Mouse (Mus musculus) adrenal gland, adult 2 months (tissue): Measurements from ENCODE around the gene Slit3. TPM values are rescaled to one million over a fixed set of nuclear protein-coding genes. Genes with fewer than 3 reads are reported as not detected.
A peak's percentile ranks its signal among the peaks of the same experiment; 100 is the strongest.

Source experiments
- DNase-seq: peaks from one replicate; pipeline ENCODE4 v3.0.0; 2021
- polyA plus RNA-seq: library from polyadenylated mRNA; depleted of rRNA; stranded (reverse); fragments of >200 nt; gene quantifications from 2 replicates; pipeline ENCODE4 v1.2.3, GENCODE M21; 2012
- total RNA-seq, 2 experiments: library from RNA; stranded (reverse); gene quantifications; 2 replicates each; pipeline ENCODE4 v1.2.3; 2021

Gene Slit3
- total and polyA plus RNA-seq, 3 experiments, result 27.5 to 46.9 (median 34.6) TPM

GRCm38 (mm10) chr11:35350968-35351367, 229.9 kb downstream of the Slit3 start:
- no peak for DNase-seq

- DNase-seq, result no peak
These were observed 230.4 kb downstream of the Slit3 start for GRCm38 (mm10) chr11:35351376-35351775.

DNA sequence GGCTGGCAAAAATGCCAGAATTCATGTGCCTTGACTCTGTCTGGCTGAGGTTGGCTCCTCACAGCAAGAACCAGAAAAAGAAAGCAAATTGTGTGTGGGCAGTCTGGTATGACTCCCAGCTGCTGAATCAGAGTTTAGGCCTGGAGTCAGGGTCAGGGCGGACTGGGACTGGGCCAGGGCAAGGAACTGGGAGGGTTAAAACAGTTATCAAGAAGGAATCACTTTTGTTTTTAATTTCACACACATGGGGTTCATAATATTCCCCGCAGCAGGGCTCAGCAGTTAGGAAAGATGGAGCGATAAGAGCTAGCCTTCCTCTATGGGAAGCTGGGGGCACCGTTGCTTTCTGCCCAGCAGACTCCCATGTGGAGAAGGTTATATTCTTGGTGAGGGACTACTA, 234.8 kb downstream of the Slit3 start:
- DNase-seq, result peak; percentile 67

GRCm38 (mm10) chr11:35361071-35361470, 240.0 kb downstream of the Slit3 start:
- no peak for DNase-seq

DNA sequence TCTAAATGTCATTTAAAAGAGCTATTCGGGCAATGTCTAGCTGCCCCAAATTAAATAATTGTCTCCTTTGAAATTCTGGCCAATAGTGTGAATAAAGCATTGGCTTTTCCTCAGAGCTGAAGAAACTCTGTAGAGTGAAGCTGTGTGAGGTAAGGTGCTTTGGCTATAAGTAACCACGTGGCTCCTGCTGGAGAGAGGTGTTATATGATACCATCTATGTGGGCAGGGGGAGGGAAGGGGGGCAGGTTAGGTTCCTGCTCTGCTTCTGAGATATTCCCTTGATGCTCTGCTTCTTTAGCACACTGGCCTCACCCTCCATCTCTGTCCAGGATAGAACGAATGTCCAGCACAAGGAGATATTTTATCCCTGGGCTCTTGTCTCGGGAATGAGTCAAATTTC, 242.0 kb downstream of the Slit3 start:
- no peak for DNase-seq

- no peak for DNase-seq
These were observed 243.4 kb downstream of the Slit3 start for GRCm38 (mm10) chr11:35364469-35364868.

DNA sequence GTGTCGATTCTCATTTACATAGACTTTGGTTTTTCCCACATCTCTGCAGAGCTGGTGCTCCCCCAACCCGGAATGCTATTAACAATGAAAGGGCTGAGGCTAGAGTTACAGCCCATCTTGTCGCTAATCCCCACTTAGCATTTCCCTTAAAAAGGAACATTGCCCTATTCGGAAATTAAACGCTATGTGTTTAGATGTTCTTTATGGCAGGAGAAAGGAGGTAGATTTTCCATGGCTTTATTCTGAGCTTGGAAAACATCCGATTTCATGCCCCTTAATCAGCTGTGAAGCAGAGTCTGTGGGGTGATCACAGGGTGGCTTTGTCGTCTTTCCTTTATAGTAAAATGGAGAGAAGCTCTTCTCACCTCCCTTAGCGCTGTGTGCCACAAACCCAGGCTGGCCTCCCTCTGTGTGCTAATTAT, 244.5 kb downstream of the Slit3 start:
- DNase-seq, result no peak

GRCm38 (mm10) chr11:35366611-35367010, 245.6 kb downstream of the Slit3 start:
- DNase-seq, result peak; percentile 47

DNA sequence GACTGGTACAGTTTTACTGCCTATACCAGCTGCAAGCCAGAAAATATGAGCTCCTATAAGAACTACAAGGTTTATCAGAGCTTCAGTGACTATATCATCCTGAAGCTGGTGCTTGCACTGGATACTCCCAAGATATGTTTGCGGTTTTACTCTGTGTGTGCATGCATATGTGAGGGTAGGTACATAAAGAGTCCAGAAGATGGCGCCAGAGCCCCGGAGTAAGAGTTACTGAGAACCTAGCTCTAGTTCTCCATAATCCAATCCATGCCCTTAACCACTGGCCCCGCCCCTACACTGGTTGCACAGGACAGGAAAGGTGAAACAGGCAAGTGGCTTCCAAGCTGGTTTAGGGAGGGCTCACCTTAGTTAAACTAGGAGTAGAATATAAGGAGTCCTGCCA, 246.2 kb downstream of the Slit3 start:
- DNase-seq, result no peak

- DNase-seq, result no peak
These were observed 248.9 kb downstream of the Slit3 start for GRCm38 (mm10) chr11:35369964-35370363.

DNA sequence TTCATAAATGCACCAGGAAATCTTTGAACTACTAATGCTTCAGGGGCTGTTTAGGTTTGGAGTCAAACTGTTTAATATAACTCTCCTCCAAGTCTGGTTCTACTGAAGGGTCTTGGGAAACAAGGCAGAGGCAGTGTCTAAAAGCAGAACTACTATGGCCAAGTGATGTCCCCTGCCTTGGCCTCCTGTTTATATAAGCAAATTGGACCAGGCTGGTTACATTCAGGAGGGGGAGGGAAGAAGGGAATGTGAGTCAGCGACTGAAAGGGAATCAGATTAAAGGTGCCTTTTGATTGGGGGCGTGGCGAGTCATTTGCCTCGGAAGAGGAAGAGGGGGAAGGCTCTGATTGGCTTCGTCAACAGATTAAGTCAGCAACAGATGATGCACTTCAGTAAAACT, 249.7 kb downstream of the Slit3 start:
- peak; percentile 29 for DNase-seq

DNA sequence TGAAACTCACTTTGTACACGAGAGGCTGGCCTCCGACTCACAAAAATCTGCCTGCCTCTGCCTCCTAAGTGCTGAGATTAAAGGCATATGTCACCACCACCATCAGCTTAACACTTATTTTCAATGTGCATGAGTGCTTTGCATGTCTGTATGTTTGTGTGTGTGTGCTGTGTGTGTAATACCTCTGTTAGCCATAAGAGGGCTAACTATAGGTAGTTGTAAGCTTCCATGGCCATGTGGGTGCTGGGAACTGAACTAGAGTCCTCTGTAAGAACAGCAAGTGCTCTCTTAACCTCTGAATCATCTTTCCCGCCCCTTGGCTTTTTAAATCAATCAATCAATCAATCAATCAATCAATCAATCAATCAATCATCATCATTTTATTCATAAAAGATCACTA, 251.4 kb downstream of the Slit3 start:
- DNase-seq, result no peak

- DNase-seq, result no peak
These were observed 254.0 kb downstream of the Slit3 start for GRCm38 (mm10) chr11:35375072-35375471.

- no peak for DNase-seq
These were observed 257.8 kb downstream of the Slit3 start for GRCm38 (mm10) chr11:35378802-35379201.

DNA sequence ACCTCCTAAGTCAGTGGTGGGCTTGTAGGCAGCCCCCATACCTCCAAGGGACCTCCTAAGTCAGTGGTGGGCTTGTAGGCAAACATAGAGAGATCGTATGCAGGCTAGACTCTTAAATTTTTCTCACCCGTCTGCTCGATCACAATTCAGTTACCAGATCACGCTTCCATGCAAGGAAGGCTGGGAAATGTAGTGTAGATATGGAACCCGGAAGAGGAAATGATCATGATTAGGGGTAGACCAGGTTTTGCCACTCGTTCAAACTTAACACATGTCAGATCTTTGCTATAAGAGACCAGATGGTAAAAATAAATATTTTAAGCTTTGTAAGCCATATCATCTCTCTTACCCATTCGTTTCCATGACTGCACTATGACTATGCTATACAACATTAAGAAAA, 258.4 kb downstream of the Slit3 start:
- DNase-seq, result no peak

DNA sequence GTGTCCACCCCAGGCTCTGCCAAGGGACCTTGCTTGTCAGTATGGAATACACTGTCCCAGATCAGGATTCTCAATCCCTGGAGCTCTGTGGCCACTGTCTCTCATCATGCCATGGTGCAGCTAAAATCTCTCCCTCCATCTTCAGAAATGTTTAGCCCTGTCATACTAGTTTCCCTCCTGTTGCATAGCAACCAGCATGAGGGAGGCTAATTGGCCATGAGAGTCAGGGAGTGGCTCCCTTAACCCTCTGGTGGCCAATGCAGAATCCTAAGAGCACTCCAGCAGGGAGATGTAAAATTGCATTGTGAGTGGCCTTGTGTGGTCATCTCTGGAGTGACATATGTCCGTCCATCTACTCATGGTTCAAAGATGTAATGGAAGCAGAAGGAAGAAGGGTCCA, 259.7 kb downstream of the Slit3 start:
- DNase-seq, result no peak

DNA sequence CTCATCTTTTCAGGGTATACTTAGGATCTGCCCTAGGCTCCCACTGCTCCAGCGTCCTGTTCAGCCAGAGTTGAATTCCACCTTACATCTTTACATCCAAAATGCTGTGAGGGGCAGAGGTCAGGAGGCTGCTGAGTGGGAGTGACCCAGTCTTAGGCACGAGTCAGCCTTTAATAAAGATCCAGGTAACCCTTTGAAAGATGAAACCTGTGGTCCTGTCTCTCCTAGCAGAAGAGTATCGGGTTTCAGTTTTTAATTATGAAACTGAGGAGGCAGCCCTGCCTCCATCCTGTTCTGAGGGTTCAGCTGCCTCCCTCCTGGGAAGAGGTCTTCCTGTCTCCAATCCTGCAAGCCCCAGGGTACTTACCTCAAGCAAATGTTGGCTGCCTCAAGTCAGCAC, 264.4 kb downstream of the Slit3 start:
- DNase-seq, result no peak

DNA sequence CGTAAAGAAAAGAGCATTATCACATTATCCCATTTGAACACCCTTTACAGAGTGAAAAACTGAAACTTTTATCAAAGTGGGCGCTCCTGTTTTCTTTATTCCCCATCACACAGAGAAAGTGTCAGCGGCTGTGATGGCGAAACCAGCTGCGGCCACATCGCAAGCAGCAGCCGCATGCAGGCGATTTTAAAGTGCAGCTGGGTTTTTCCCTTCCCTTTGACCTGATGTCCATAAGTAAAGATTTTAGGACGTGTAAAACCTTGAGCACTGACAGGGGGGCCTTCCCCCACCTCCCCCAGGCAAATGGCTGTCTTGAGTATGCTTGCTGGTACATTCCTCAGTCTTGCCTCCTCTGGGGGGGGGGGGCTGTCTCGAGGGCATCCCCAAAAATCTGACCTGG, 266.8 kb downstream of the Slit3 start:
- no peak for DNase-seq

DNA sequence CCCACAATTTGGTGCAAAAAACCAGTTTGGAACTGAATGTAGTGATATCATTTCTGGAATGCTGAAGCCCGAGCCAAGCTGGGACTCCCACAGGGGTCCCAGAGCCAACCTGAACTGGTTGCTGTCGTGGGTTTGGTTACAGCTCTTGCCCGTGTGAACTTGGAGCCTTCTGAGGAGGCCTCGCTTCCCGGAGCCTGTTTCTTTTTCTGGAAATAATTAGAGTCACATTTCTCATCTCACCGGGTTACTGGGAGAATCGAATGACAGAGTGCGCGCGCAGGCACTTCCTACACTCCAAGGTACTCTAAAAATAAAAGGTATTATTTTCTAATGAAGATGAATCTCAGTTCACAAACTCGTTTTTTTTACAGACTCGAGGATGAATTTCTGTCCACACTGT, 267.4 kb downstream of the Slit3 start:
- DNase-seq, result no peak

GRCm38 (mm10) chr11:35389341-35389740, 268.3 kb downstream of the Slit3 start:
- no peak for DNase-seq

DNA sequence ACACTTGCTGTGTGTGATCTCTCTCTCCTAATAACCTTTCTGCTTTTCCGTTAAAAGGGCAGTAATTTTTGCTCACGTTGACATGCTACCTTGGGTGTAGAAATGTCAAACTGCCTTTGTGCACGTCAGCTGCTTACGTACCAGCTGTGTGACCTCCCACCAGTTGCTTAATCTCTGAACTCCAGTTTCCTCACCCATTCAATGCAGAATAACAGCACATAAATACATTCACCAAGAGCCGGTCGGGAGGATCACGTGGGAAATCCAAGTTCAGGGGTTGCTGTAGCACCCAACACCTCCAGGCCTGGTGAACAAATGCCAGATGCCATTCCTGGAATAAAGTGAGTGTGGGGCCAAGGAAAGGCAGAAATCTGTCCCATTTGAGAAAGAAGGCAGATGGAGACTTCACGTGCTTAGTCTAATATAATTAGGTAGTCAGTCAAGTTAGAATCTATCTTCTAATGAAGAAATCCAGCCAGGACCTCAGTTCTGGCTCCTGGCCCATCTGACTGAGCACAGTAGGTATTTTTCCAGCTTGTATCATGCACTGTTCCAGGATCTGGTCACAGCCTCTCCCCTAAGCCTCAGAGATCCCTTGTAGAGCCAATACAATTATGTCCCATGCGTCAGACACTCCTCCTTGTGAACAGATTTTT, 268.9 kb downstream of the Slit3 start:
- no peak for DNase-seq

GRCm38 (mm10) chr11:35393815-35394214, 272.8 kb downstream of the Slit3 start:
- no peak for DNase-seq

GRCm38 (mm10) chr11:35395376-35395775, 274.4 kb downstream of the Slit3 start:
- DNase-seq, result no peak

DNA sequence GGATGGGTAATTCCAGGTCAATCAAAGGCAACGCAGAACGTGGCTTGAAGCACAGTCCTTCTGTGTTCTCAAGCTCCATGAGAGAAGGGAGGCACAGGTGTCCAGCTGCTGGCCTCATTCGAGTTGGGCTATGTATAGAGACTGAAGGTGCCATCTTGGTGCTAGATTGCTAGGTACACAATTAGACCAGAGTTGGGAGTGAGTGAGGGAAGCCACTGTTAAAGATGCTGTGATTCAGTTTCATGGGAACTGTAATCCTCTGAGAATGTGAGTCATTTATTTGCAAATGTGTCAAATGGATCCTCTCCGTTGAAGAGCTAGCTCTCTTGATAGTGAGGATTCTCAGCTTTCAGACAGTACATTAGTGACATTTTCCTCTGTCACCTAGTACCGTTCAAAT, 277.3 kb downstream of the Slit3 start:
- DNase-seq, result no peak

DNA sequence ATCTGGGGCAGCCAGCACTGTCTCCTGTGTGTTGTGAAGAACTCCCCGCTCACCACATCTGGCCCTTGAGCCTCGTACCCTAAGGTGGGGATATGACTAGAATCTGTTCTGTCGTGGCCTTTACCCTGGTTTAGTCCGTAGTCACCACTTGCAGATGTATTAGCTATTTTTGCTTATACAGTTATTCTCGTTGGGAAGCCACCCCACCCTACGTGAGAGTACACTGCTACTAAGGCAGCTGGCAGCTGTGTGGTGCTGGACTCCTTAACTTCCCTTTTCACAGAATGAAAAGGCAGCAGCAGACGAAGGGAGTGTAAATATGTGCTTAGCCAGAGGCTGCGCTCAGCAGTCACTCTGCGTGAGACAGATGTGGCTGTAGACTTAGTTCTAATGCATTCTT, 282.5 kb downstream of the Slit3 start:
- no peak for DNase-seq
